Mouse (Mus musculus) ovary, postnatal 14 days (tissue): Measurements from ENCODE around the gene Tmem178b.

Source experiments
- DNase-seq: peaks from one replicate; pipeline ENCODE4 v3.0.0; 2022; ENCODE audit warnings: low spot score

Tmem178b gene

DNA sequence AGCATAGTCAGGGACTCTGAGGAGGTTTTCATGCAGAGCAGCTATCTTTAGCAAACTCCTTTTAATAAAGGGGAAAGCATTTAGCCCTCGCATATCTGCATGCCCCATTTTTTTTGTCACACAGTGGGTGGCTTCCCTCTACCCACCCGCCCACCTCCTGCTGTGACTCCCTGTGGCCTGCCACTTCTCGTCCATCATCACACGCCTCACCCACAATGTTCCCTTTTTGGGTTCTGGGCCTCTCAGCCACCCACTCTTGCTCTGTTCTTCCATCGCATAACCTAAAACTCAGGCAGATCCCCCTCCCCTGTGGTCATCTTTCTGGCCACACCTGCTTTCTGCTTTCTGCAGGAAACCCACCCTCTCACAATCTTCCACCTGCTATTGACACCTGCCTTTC is 288.3 kb downstream of the Tmem178b start:
- no peak for DNase-seq

DNA sequence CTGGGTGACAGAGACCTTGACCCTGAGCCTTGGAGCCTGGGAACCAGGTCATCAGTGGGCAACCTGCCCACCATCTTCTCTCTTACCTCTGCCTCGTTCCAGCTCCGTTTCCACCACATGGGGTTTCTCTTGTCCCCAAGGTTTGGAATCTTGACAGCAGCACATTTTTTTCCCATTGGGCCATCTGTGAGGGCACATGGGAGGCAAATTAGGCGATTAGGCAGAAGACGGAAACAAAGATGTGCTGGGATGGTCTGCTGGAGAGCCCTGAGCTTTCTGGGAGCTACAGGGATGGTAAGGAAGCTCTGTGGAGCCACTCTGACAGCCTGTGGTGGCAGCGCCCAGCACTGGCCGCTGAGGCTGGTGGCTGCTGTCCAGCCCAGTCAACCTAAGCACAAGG is 300.5 kb downstream of the Tmem178b start:
- no peak for DNase-seq

- no peak for DNase-seq
Measured at GRCm38 (mm10) chr6:40177870-40178269, 304.8 kb downstream of the Tmem178b start.

DNA sequence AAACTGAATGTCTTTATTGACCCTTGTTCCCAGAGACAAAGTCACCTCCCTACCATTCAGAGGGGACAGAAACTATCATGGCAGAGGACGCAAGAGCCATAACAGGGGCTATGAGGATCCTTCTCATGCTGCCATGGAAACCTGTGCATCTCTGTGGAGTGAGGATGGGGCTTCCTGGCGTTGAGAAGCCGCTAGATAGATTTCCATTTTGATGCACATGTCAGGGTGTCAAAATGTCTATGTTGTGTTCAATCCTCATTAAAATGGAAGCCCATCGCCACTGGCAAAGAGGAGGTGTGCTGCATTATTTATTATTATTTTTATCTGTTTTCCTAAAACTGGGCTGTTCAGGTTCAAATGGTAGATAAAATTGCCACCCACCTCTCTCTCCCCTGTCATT is 307.5 kb downstream of the Tmem178b start:
- no peak for DNase-seq

- DNase-seq, result no peak
Measured at GRCm38 (mm10) chr6:40200661-40201060, 327.6 kb downstream of the Tmem178b start.

DNA sequence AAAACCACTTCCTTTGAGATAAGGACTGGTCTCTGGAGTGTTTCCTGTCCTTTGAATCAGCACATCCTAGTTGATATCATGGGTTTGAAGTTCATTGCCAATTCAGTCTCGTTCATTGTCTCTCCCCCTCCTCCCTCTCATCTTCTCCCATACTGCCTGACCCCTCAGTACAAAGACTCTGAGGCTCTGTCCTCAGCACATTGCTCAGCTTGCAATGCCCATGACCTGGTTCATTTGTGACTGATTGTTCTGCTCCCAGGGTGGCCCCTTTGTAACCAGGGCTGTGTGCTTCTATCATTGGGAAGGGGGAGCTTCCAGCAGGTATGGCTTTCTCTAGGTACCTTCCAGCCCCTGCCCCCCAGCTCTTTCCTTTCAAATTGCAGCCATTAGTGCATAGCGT is 329.5 kb downstream of the Tmem178b start:
- DNase-seq, result no peak

- no peak for DNase-seq
Measured at GRCm38 (mm10) chr6:40205380-40205779, 332.3 kb downstream of the Tmem178b start.

DNA sequence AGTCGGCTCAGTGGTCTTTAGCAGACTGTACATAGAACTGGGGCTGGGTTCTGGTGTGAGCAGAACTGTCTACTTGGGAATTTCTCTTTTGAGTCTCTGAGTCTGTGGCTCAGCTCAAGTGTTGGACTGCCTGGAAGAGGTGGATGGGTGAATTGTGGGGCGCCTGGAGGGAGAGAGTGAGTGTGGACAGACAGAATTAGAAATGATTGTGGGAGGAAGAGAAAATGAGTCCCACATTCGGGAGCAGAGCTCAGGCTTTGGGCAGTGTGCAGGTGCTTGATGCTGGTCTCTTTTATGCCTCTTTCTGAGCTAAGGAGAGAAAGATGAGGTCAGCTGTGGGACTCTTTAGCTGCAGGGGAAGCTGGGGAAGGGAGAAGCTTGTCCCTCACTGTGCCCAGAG is 334.9 kb downstream of the Tmem178b start:
- no peak for DNase-seq

GRCm38 (mm10) chr6:40209172-40209571 is 336.1 kb downstream of the Tmem178b start:
- no peak for DNase-seq

GRCm38 (mm10) chr6:40217154-40217553 is 344.1 kb downstream of the Tmem178b start:
- DNase-seq, result no peak

DNA sequence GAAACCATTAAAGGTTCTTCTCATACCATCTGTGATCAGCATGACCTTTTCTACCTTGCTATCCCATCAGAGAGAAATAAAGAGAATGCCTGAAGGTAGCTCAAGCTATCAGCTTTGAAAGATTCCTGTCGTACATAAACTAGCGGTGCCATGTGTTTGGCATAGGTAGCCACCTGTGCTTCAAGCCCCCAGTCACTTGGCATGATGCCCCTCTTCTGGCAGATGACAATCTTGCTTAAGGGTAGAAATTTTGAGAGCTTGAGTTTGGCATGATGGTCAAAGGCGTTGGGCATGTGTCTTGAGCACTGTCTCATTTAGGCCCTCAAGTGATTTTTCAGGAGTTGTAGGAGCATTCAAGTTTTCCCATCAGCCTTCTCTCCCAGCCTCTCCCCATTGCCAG is 344.6 kb downstream of the Tmem178b start:
- DNase-seq, result no peak

GRCm38 (mm10) chr6:40220634-40221120 is 347.6 kb downstream of the Tmem178b start:
- no peak for DNase-seq

- no peak for DNase-seq
Measured at GRCm38 (mm10) chr6:40225585-40226280, 352.7 kb downstream of the Tmem178b start.

DNA sequence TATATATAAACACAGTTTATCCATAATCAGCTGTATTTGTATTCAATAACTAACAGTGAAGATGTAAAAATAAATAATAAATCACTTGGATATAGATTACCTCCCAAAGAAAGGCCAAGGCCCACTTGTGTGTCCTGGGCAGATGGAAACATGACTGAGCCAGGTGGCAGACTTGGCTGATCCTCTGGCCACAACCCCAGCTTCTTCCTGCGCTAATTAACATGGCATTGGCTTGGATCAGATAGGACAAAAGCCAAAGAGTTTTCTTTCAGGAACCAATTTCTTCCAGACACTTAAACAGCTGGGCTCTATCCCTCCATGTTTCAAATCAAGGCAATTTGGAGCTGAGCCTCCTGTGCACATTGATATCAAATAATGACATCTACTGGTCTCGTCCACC is 355.9 kb downstream of the Tmem178b start:
- no peak for DNase-seq

GRCm38 (mm10) chr6:40229985-40230384 is 356.9 kb downstream of the Tmem178b start:
- DNase-seq, result no peak

- no peak for DNase-seq
Measured at GRCm38 (mm10) chr6:40234066-40234465, 361.0 kb downstream of the Tmem178b start.

DNA sequence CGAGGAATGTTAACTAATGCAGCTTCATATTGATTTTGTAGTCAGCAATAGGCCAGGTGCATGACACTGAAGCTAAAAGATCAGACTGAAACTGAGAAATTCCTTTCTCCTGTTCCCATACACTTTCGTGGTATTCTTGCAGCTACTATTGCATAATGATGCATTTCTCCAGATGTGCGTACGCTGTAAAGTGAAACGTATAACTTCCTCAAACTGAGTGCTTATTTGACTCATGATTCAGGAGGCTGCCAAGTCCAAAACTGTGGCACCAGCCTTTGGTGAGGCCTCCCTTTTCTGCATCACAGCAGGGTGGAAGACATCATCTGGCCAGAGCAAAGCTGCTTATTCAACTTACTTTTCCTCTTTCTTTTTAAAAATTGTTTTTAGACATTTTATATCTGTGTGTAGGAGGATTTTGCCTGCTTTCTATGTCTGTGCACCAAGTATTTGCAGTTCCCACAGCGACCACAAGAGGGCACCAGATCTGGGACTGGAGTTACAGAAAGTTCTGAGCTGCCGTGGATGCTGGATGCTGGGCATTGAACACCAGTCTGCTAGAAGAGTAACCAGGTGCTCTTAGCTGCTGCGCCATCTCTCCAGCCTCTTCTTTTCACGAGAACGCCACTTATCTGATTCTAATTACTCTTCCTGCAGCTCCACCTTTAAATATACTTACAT is 362.9 kb downstream of the Tmem178b start:
- peak; percentile 80 for DNase-seq

DNA sequence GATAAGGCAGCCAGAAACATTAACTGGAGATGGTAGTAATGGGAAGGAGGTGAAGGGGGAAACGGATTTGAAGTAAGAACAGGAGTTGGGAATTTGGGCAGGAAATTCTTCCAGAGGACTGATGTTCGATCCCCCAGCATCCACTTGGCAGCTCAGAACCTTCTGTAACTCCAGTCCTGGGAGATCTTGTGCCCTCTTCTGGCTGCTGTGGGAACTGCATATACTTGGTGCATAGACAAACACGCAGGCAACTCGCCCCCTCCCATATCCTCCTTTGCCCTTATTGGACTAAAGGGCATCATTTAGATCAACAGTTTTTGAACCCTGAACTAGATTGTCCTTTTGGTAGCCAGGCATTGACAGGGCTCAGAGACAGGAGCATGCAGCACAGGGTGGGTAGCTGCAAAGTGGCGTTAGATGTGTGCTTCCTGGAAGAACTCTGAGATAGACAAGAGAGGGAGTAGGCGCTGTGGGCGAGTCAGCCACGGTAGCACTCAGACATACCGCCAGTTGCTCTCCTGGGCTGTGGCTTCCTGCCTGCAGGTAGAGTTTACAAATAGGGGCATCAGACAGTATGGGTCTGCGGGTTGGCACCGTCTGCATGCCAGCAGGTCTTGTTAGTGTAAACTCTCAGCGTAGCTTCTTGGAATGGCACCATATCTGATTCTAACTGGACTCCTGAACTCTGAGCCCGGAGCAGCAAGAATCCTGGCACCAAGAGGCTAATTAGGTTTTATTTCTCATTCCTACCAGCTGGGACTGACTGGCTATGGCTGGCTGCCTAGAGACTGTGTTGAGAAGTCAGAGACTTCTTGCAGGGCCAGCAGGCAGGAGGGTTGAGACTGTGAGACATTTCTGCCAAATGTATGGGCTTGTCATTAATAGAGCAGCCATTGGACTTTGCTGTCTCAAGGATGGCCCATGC is 364.0 kb downstream of the Tmem178b start:
- DNase-seq, result peak; percentile 52

- DNase-seq, result no peak
Measured at GRCm38 (mm10) chr6:40238857-40239256, 365.8 kb downstream of the Tmem178b start.

DNA sequence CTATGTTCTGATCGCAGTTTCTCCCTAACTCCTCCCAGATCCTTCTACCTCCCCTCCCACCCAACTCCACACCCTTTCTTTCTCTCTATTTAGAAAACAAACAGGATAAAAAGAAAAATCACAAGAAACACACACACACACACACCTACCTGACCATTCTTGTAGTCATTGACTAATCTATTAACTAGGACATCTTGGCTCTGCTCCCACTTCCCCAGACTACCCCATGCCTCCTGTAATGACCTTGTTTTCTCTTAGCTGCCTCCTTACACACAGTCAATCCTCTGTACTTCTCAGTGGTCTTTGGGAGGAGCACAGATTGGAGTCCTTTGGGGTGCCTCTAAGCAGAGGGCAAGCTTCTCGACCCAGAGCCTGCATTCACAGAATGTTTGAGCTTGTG is 367.6 kb downstream of the Tmem178b start:
- DNase-seq, result no peak

DNA sequence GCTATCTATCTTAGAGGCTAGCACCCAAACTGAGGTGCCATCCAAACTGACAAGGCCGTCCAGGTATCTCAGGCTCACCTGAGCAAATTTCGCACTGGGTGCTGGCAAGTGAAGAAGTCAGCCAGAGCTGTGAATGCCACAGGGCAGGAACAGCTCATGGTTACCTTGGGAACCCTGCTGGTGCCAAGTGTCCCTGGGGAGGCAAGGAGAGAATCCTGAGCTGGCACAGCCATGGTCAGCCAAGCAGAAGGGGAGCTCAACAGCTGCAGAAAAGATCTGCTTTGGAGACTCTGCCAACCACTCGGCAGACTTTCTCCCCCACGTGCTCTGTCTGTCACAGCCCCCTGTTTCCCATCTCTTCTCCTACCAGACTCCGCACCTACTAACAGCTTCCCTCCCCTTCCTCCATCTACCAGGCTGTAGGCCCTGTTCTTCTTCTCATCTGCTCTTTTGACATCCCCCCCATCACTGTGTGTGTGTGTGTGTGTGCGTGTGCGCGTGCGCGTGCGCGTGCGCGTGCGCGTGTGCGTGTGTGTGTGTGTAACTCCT is 374.4 kb downstream of the Tmem178b start:
- no peak for DNase-seq

- no peak for DNase-seq
Measured at GRCm38 (mm10) chr6:40249939-40250338, 376.9 kb downstream of the Tmem178b start.
